Mouse (Mus musculus) forebrain, postnatal 0 days (tissue): ENCODE data around the gene Dlgap4. TPM values are rescaled to one million over a fixed set of nuclear protein-coding genes. Genes with fewer than 3 reads are reported as not detected.
"Not testable (repeated sequence)": the region's sequence is repeated elsewhere in the genome, so short reads cannot be mapped to it uniquely, and the experiment has no call there.

Experiments used
- ATAC-seq: fragments of 200-750 bp; cut with Nextera tagmentation; 2 replicates; pipeline ENCODE4 v1.8.0; 2017; ENCODE audit warnings: mild to moderate bottlenecking, moderate library complexity
- DNase-seq: peaks from one replicate; pipeline ENCODE4 v3.0.0-alpha.2; 2015
- H3K27ac ChIP-seq: fragments of 300-500 bp; sonication (generic); 2 replicates; pipeline ENCODE4 v1.5.1; 2014; ENCODE audit warnings: low read depth, mild to moderate bottlenecking, antibody characterized with exemption, low read length, moderate library complexity, mixed read lengths
- H3K27me3 ChIP-seq: fragments of 300-500 bp; sonication (generic); 2 replicates; pipeline ENCODE4 v1.6.1; 2014; ENCODE audit warnings: mild to moderate bottlenecking, low read length, mixed read lengths; ENCODE audit not compliant: insufficient read depth
- H3K36me3 ChIP-seq: fragments of 300-500 bp; sonication (generic); 2 replicates; pipeline ENCODE4 v1.6.1; 2014; ENCODE audit warnings: mild to moderate bottlenecking, moderate library complexity; ENCODE audit not compliant: insufficient read depth
- H3K4me1 ChIP-seq: fragments of 300-500 bp; sonication (generic); 2 replicates; pipeline ENCODE4 v1.6.1; 2014; ENCODE audit warnings: antibody characterized with exemption; ENCODE audit not compliant: insufficient read depth
- H3K4me2 ChIP-seq: fragments of 300-500 bp; sonication (generic); 2 replicates; pipeline ENCODE4 v1.6.1; 2014; ENCODE audit warnings: low read depth, mild to moderate bottlenecking, moderate library complexity
- H3K4me3 ChIP-seq: fragments of 300-500 bp; sonication (generic); 2 replicates; pipeline ENCODE4 v1.5.1; 2014; ENCODE audit warnings: low read depth, low read length, mixed read lengths
- H3K9ac ChIP-seq: fragments of 300-500 bp; sonication (generic); 2 replicates; pipeline ENCODE4 v1.6.1; 2014; ENCODE audit warnings: mild to moderate bottlenecking
- H3K9me3 ChIP-seq: fragments of 300-500 bp; sonication (generic); 2 replicates; pipeline ENCODE4 v1.6.1; 2016; ENCODE audit warnings: low read length
- CTCF ChIP-seq: sonication (generic); IDR thresholded peaks from 2 replicates; pipeline ENCODE4 v1.5.1; 2016; ENCODE audit warnings: antibody characterized with exemption, control low read depth, low read depth
- WGBS: fragments of 180-500 bp; shearing (Covaris S2); extraction: QIAGEN DNeasy Blood & Tissue Kit; methylation state at CpG from one replicate; pipeline ENCODE4 v1.1.7; 2014; 5-methylcytosine and 5-hydroxymethylcytosine counted together
- polyA plus RNA-seq: library from polyadenylated mRNA; unstranded; fragments of >200 nt; fragmentation: Nextera tagmentation; extraction: Ambion mirVana; gene quantifications from 2 replicates; pipeline ENCODE4 v1.2.1, GENCODE M21; 2015
- total RNA-seq: library from RNA; depleted of rRNA; stranded (reverse); fragments of >200 nt; gene quantifications from 2 replicates; pipeline ENCODE4 v1.2.3, GENCODE M21; 2014

The Dlgap4 gene
- total and polyA plus RNA-seq, 2 experiments from 2014 or later: 218 to 354 TPM

- Histone ChIP-seq H3K4me3 (no peak overlapping the region), H3K4me2 (no peak overlapping the region), H3K27ac (no peak overlapping the region), H3K36me3 (no peaks in the 10 kb centered on the region), H3K27me3 (no peaks in the 10 kb centered on the region), H3K9ac (no peak overlapping the region), H3K9me3 (no peaks in the 10 kb centered on the region), H3K4me1 (no peaks in the 10 kb centered on the region)
- WGBS: 60% methylated on average over 4 of the region's 4 CpGs
- no peak for TF ChIP-seq CTCF
- no peak for ATAC-seq
- no peak for DNase-seq
Measured at GRCm38 (mm10) chr2:156781836-156782480, 168.5 kb downstream of the Dlgap4 start.

GRCm38 (mm10) chr2:156782481-156783348 lies 169.2 kb downstream of the Dlgap4 start:
- 80% methylated on average over 10 of the region's 10 CpGs for WGBS
- ATAC-seq: no peak
- H3K36me3 ChIP-seq: no peaks in the 10 kb centered on the region

GRCm38 (mm10) chr2:156783349-156783728 lies 169.8 kb downstream of the Dlgap4 start:
- Histone ChIP-seq H3K4me1 (no peaks in the 10 kb centered on the region), H3K27ac (no peak overlapping the region), H3K36me3 (no peaks in the 10 kb centered on the region), H3K4me2 (no peak overlapping the region), H3K27me3 (no peaks in the 10 kb centered on the region), H3K9me3 (no peaks in the 10 kb centered on the region), H3K9ac (no peak overlapping the region), H3K4me3 (no peak overlapping the region)
- whole genome bisulfite sequencing: 85% methylated on average over 9 of the region's 9 CpGs
- no peak for DNase-seq
- TF ChIP-seq CTCF: no peak
- ATAC-seq: no peak

More at GRCm38 (mm10) chr2:156782481-156783348, 169.2 kb downstream of the Dlgap4 start:
- Histone ChIP-seq H3K4me2 (no peak overlapping the region), H3K9me3 (no peaks in the 10 kb centered on the region), H3K4me1 (no peaks in the 10 kb centered on the region), H3K9ac (no peak overlapping the region), H3K27ac (no peak overlapping the region), H3K4me3 (no peak overlapping the region), H3K27me3 (no peaks in the 10 kb centered on the region)
- no peak for TF ChIP-seq CTCF
- no peak for DNase-seq

- Histone ChIP-seq H3K36me3 (no peaks in the 10 kb centered on the region), H3K4me3 (no peak overlapping the region), H3K27me3 (no peaks in the 10 kb centered on the region), H3K4me2 (no peak overlapping the region), H3K9ac (no peak overlapping the region), H3K4me1 (no peaks in the 10 kb centered on the region), H3K9me3 (no peaks in the 10 kb centered on the region), H3K27ac (no peak overlapping the region)
- no peak for DNase-seq
- no peak for TF ChIP-seq CTCF
- no peak for ATAC-seq
- WGBS: 81% methylated on average over 7 of the region's 7 CpGs
Measured at GRCm38 (mm10) chr2:156784016-156784585, 170.6 kb downstream of the Dlgap4 start.

- Histone ChIP-seq H3K4me3 (no peak overlapping the region), H3K27ac (no peak overlapping the region), H3K9me3 (no peaks in the 10 kb centered on the region), H3K4me2 (no peak overlapping the region), H3K27me3 (no peaks in the 10 kb centered on the region), H3K36me3 (no peaks in the 10 kb centered on the region), H3K9ac (no peak overlapping the region), H3K4me1 (no peaks in the 10 kb centered on the region)
- DNase-seq (no peak), ATAC-seq (no peak)
- TF ChIP-seq CTCF: no peak
- WGBS: 89% methylated on average over 2 of the region's 2 CpGs
Measured at GRCm38 (mm10) chr2:156784891-156785290, 171.4 kb downstream of the Dlgap4 start.

GRCm38 (mm10) chr2:156786369-156786768 lies 172.9 kb downstream of the Dlgap4 start:
- not testable (repeated sequence) for H3K9me3 ChIP-seq, H3K27ac ChIP-seq, H3K9ac ChIP-seq, H3K4me1 ChIP-seq, H3K4me2 ChIP-seq, ATAC-seq, DNase-seq, H3K27me3 ChIP-seq, H3K4me3 ChIP-seq, H3K36me3 ChIP-seq
